Mouse (Mus musculus) neural tube, embryonic 13.5 days (tissue): ENCODE measurements at regions not wholly inside any gene's neighbourhood (a gene's known extent, or its start where the extent isn't known, plus 50 kb on each side); places are given as distances from the start of the nearest gene placed in this dataset.
"Not testable (repeated sequence)": the region's sequence is repeated elsewhere in the genome, so short reads cannot be mapped to it uniquely, and the experiment has no call there.

Source experiments
- ATAC-seq: fragments of 200-750 bp; cut with Nextera tagmentation; 2 replicates; pipeline ENCODE4 v1.8.0; 2017; ENCODE audit warnings: low read depth, mild to moderate bottlenecking, moderate TSS enrichment, moderate library complexity
- H3K27ac ChIP-seq: fragments of 300-500 bp; sonication (generic); replicated peaks from 2 replicates; pipeline ENCODE4 v1.5.1; 2015; ENCODE audit warnings: moderate library complexity, mild to moderate bottlenecking, inconsistent platforms
- H3K27me3 ChIP-seq: fragments of 300-500 bp; sonication (generic); 2 replicates; pipeline ENCODE4 v1.6.1; 2015; ENCODE audit warnings: mild to moderate bottlenecking, inconsistent platforms
- H3K36me3 ChIP-seq: fragments of 300-500 bp; sonication (generic); 2 replicates; pipeline ENCODE4 v1.6.1; 2015; ENCODE audit warnings: mild to moderate bottlenecking, inconsistent platforms
- H3K4me1 ChIP-seq: fragments of 300-500 bp; sonication (generic); replicated peaks from 2 replicates; pipeline ENCODE4 v1.6.1; 2015; ENCODE audit warnings: inconsistent platforms
- H3K4me2 ChIP-seq: fragments of 300-500 bp; sonication (generic); 2 replicates; pipeline ENCODE4 v1.6.1; 2015; ENCODE audit warnings: inconsistent platforms, mild to moderate bottlenecking, moderate library complexity
- H3K4me3 ChIP-seq: fragments of 300-500 bp; sonication (generic); 2 replicates; pipeline ENCODE4 v1.5.1; 2015; ENCODE audit warnings: mild to moderate bottlenecking, inconsistent platforms
- H3K9ac ChIP-seq: fragments of 300-500 bp; sonication (generic); 2 replicates; pipeline ENCODE4 v1.6.1; 2015; ENCODE audit warnings: moderate library complexity, mild to moderate bottlenecking, inconsistent platforms
- H3K9me3 ChIP-seq: fragments of 300-500 bp; sonication (generic); 2 replicates; pipeline ENCODE4 v1.6.1; 2016; ENCODE audit warnings: inconsistent platforms
- WGBS: fragments of 180-500 bp; shearing (Covaris S2); methylation state at CpG from one replicate; pipeline ENCODE4 v1.1.7; 2015; 5-methylcytosine and 5-hydroxymethylcytosine counted together

- no peaks in the 10 kb centered on the region for H3K27me3 ChIP-seq
- H3K9ac ChIP-seq: no peak overlapping the region
- no peak overlapping the region for H3K4me2 ChIP-seq
- no peak for ATAC-seq
- no peaks in the 10 kb centered on the region for H3K36me3 ChIP-seq
- no peak overlapping the region for H3K4me3 ChIP-seq
- H3K27ac ChIP-seq: peak overlapping the region; percentile 38; the same call in 1 of the 2 replicates
- 0 out of 2 replicates have a peak, but pooled peaks cover under 1% of the 10 kb centered on the region for H3K4me1 ChIP-seq
- no peaks in the 10 kb centered on the region for H3K9me3 ChIP-seq
- 86% methylated on average over 6 of the region's 6 CpGs for WGBS
Observed at GRCm38 (mm10) chr4:110093040-110093820, 115.4 kb downstream of the Dmrta2 start.

GRCm38 (mm10) chr4:110094541-110094940 lies 116.7 kb downstream of the Dmrta2 start:
- Histone ChIP-seq H3K4me2 (no peak overlapping the region), H3K4me3 (no peak overlapping the region), H3K27me3 (no peaks in the 10 kb centered on the region), H3K4me1 (no peaks in the 10 kb centered on the region), H3K27ac (peak overlapping the region; percentile 7; the same call in 1 of the 2 replicates), H3K9me3 (no peaks in the 10 kb centered on the region), H3K36me3 (no peaks in the 10 kb centered on the region), H3K9ac (no peak overlapping the region)
- 88% methylated on average over 1 of the region's 1 CpGs for WGBS
- ATAC-seq: no peak

GRCm38 (mm10) chr4:110095760-110096593 lies 118.1 kb downstream of the Dmrta2 start:
- Histone ChIP-seq H3K9ac (no peak overlapping the region), H3K4me3 (no peak overlapping the region), H3K4me2 (no peak overlapping the region), H3K4me1 (no peaks in the 10 kb centered on the region), H3K27me3 (no peaks in the 10 kb centered on the region), H3K27ac (peak overlapping the region; percentile 73), H3K36me3 (no peaks in the 10 kb centered on the region), H3K9me3 (no peaks in the 10 kb centered on the region)
- peak; percentile 71 for ATAC-seq
- 60% methylated on average over 11 of the region's 11 CpGs for WGBS

- H3K4me3 ChIP-seq, H3K27ac ChIP-seq, ATAC-seq, H3K36me3 ChIP-seq, H3K9ac ChIP-seq, H3K4me2 ChIP-seq, H3K27me3 ChIP-seq, H3K9me3 ChIP-seq, H3K4me1 ChIP-seq: not testable (repeated sequence)
- 91% methylated on average over 7 of the region's 7 CpGs for WGBS
Observed at GRCm38 (mm10) chr4:110104119-110104518, 126.3 kb downstream of the Dmrta2 start.

GRCm38 (mm10) chr4:110106620-110107243 lies 128.9 kb downstream of the Dmrta2 start:
- no peak overlapping the region for H3K9ac ChIP-seq
- no peaks in the 10 kb centered on the region for H3K4me1 ChIP-seq
- no peaks in the 10 kb centered on the region for H3K36me3 ChIP-seq
- no peak for ATAC-seq
- no peaks in the 10 kb centered on the region for H3K27me3 ChIP-seq
- H3K4me2 ChIP-seq: no peak overlapping the region
- H3K27ac ChIP-seq: 0 out of 2 replicates have a peak overlapping the region, but pooled peaks have one; percentile 38
- H3K4me3 ChIP-seq: no peak overlapping the region
- no peaks in the 10 kb centered on the region for H3K9me3 ChIP-seq
- 80% methylated on average over 7 of the region's 7 CpGs for WGBS

- Histone ChIP-seq H3K9ac (no peak overlapping the region), H3K36me3 (no peaks in the 10 kb centered on the region), H3K4me2 (no peak overlapping the region), H3K27ac (peak overlapping the region; percentile 91), H3K9me3 (no peaks in the 10 kb centered on the region), H3K4me3 (no peak overlapping the region), H3K4me1 (peaks cover 31% of the 10 kb centered on the region), H3K27me3 (no peaks in the 10 kb centered on the region)
- 33% methylated on average over 9 of the region's 9 CpGs for WGBS
- no peak for ATAC-seq
Observed at GRCm38 (mm10) chr4:110119438-110119837, 141.6 kb downstream of the Dmrta2 start.

- ATAC-seq: no peak
Observed at GRCm38 (mm10) chr4:110119874-110120273, 142.0 kb downstream of the Dmrta2 start.

GRCm38 (mm10) chr4:110120761-110121160 lies 142.9 kb downstream of the Dmrta2 start:
- peak overlapping the region; percentile 17 for H3K4me2 ChIP-seq

More at GRCm38 (mm10) chr4:110119874-110120273, 142.0 kb downstream of the Dmrta2 start:
- 29% methylated on average over 3 of the region's 3 CpGs for WGBS
- peaks cover 31% of the 10 kb centered on the region for H3K4me1 ChIP-seq
- no peaks in the 10 kb centered on the region for H3K9me3 ChIP-seq
- H3K36me3 ChIP-seq: no peaks in the 10 kb centered on the region
- H3K9ac ChIP-seq: no peak overlapping the region
- no peak overlapping the region for H3K4me3 ChIP-seq
- no peaks in the 10 kb centered on the region for H3K27me3 ChIP-seq
- peak overlapping the region; percentile 91 for H3K27ac ChIP-seq
- no peak overlapping the region for H3K4me2 ChIP-seq

GRCm38 (mm10) chr4:110121447-110121846 lies 143.6 kb downstream of the Dmrta2 start:
- no peak overlapping the region for H3K4me3 ChIP-seq
- no peaks in the 10 kb centered on the region for H3K27me3 ChIP-seq
- no peaks in the 10 kb centered on the region for H3K36me3 ChIP-seq
- ATAC-seq: 0 out of 2 replicates have a peak, but pooled peaks have one; percentile 19
- peak overlapping the region; percentile 17; the same call in 1 of the 2 replicates for H3K4me2 ChIP-seq
- peak overlapping the region; percentile 91 for H3K27ac ChIP-seq
- H3K9ac ChIP-seq: peak overlapping the region; percentile 46
- no peaks in the 10 kb centered on the region for H3K9me3 ChIP-seq
- WGBS: 18% methylated on average over 5 of the region's 5 CpGs
- peaks cover 40% of the 10 kb centered on the region for H3K4me1 ChIP-seq

More at GRCm38 (mm10) chr4:110120761-110121160, 142.9 kb downstream of the Dmrta2 start:
- Histone ChIP-seq H3K27me3 (no peaks in the 10 kb centered on the region), H3K4me1 (peaks cover 40% of the 10 kb centered on the region), H3K4me3 (no peak overlapping the region), H3K9ac (no peak overlapping the region), H3K27ac (peak overlapping the region; percentile 91), H3K9me3 (no peaks in the 10 kb centered on the region), H3K36me3 (no peaks in the 10 kb centered on the region)
- WGBS: 7% methylated on average over 9 of the region's 9 CpGs
- ATAC-seq: peak; percentile 87

- H3K4me2 ChIP-seq: no peak overlapping the region
- H3K9me3 ChIP-seq: no peaks in the 10 kb centered on the region
- peak overlapping the region; percentile 79 for H3K27ac ChIP-seq
- no peak overlapping the region for H3K9ac ChIP-seq
- WGBS: 21% methylated on average over 6 of the region's 6 CpGs
- no peaks in the 10 kb centered on the region for H3K27me3 ChIP-seq
- H3K36me3 ChIP-seq: no peaks in the 10 kb centered on the region
- no peak overlapping the region for H3K4me3 ChIP-seq
- no peak for ATAC-seq
- H3K4me1 ChIP-seq: peaks cover 45% of the 10 kb centered on the region
Observed at GRCm38 (mm10) chr4:110125067-110125784, 147.4 kb downstream of the Dmrta2 start.

GRCm38 (mm10) chr4:110127941-110128520 lies 150.2 kb downstream of the Dmrta2 start:
- H3K27ac ChIP-seq: peak overlapping the region; percentile 87
- H3K4me2 ChIP-seq: no peak overlapping the region
- peaks cover 21% of the 10 kb centered on the region for H3K4me1 ChIP-seq
- WGBS: 58% methylated on average over 3 of the region's 3 CpGs
- H3K27me3 ChIP-seq: no peaks in the 10 kb centered on the region
- H3K36me3 ChIP-seq: no peaks in the 10 kb centered on the region
- no peak overlapping the region for H3K9ac ChIP-seq
- H3K9me3 ChIP-seq: no peaks in the 10 kb centered on the region
- ATAC-seq: no peak
- no peak overlapping the region for H3K4me3 ChIP-seq
